Mouse (Mus musculus): ENCODE data around the gene Odf3.
A peak's percentile ranks its signal among the peaks of the same experiment; 100 is the strongest.
"Not testable (repeated sequence)": the region's sequence is repeated elsewhere in the genome, so short reads cannot be mapped to it uniquely, and the experiment has no call there.

Odf3 gene

GRCm38 (mm10) chr7:140881696-140882468, 34.3 kb downstream of the Odf3 start, which contains the start of the genes Psmd13 and Sirt3:
TSS of gene Psmd13 (plus strand) at chr7:140881968.
TSS of gene Sirt3 (minus strand) at chr7:140882309.
- peak; percentile 94 to 95 for DNase-seq

GRCm38 (mm10) chr7:140882469-140882803, 34.8 kb downstream of the Odf3 start:
- DNase-seq, result no peak

- DNase-seq, result not testable (repeated sequence)
Measured at GRCm38 (mm10) chr7:140890636-140891035, 43.0 kb downstream of the Odf3 start.

GRCm38 (mm10) chr7:140894031-140894430, 46.4 kb downstream of the Odf3 start:
- DNase-seq, result no peak

GRCm38 (mm10) chr7:140894611-140895010, 47.0 kb downstream of the Odf3 start:
- no peak for DNase-seq

- DNase-seq, result no peak
Measured at GRCm38 (mm10) chr7:140897863-140898262, 50.3 kb downstream of the Odf3 start.

- no peak for DNase-seq
Measured at GRCm38 (mm10) chr7:140899121-140899520, 51.5 kb downstream of the Odf3 start.

- DNase-seq, result no peak
Measured at GRCm38 (mm10) chr7:140900220-140900619, 52.6 kb downstream of the Odf3 start, which contains the start of gene Cox8b. TSS of gene Cox8b (minus strand) at chr7:140900446.

All from cerebellum, postnatal 36 days (tissue).